Mouse (Mus musculus) lung, postnatal 0 days (tissue): ENCODE data around the gene Rnase10. TPM values are rescaled to one million over a fixed set of nuclear protein-coding genes. Genes with fewer than 3 reads are reported as not detected.
A peak's percentile ranks its signal among the peaks of the same experiment; 100 is the strongest.
"Not testable (repeated sequence)": the region's sequence is repeated elsewhere in the genome, so short reads cannot be mapped to it uniquely, and the experiment has no call there.

Experiments
- ATAC-seq: fragments of 200-750 bp; cut with Nextera tagmentation; 2 replicates; pipeline ENCODE4 v1.8.0; 2017; ENCODE audit warnings: moderate library complexity
- DNase-seq: peaks from one replicate; pipeline ENCODE4 v3.0.0-alpha.2; 2016; ENCODE audit warnings: low spot score
- H3K27ac ChIP-seq: fragments of 300-500 bp; sonication (generic); 2 replicates; pipeline ENCODE4 v1.5.1; 2014; ENCODE audit warnings: antibody characterized with exemption, mild to moderate bottlenecking, low read length, mixed read lengths
- H3K27me3 ChIP-seq: fragments of 300-500 bp; sonication (generic); replicated peaks from 2 replicates; pipeline ENCODE4 v1.6.1; 2014; ENCODE audit warnings: low read length, mixed read lengths; ENCODE audit not compliant: insufficient read depth
- H3K36me3 ChIP-seq: fragments of 300-500 bp; sonication (generic); 2 replicates; pipeline ENCODE4 v1.6.1; 2014; ENCODE audit warnings: low read length, mixed read lengths; ENCODE audit not compliant: insufficient read depth
- H3K4me1 ChIP-seq: fragments of 300-500 bp; sonication (generic); 2 replicates; pipeline ENCODE4 v1.6.1; 2014; ENCODE audit warnings: antibody characterized with exemption, low read depth, low read length, mixed read lengths; ENCODE audit not compliant: insufficient read depth
- H3K4me2 ChIP-seq: fragments of 300-500 bp; sonication (generic); replicated peaks from 2 replicates; pipeline ENCODE4 v1.6.1; 2014; ENCODE audit warnings: low read depth, mild to moderate bottlenecking, low read length, moderate library complexity, mixed read lengths
- H3K4me3 ChIP-seq: fragments of 300-500 bp; sonication (generic); 2 replicates; pipeline ENCODE4 v1.5.1; 2014; ENCODE audit warnings: low read depth, low read length
- H3K9ac ChIP-seq: fragments of 300-500 bp; sonication (generic); replicated peaks from 2 replicates; pipeline ENCODE4 v1.6.1; 2014; ENCODE audit warnings: low read depth, mild to moderate bottlenecking
- H3K9me3 ChIP-seq: fragments of 300-500 bp; sonication (generic); 2 replicates; pipeline ENCODE4 v1.6.1; 2016; ENCODE audit warnings: low read length, mixed read lengths
- CTCF ChIP-seq: IDR thresholded peaks from 2 replicates; pipeline ENCODE4 v1.5.1; 2016; ENCODE audit warnings: antibody characterized with exemption, mild to moderate bottlenecking
- EP300 ChIP-seq: IDR thresholded peaks from 2 replicates; pipeline ENCODE4 v1.6.1; 2016; ENCODE audit warnings: antibody characterized with exemption, mild to moderate bottlenecking, control low read depth
- WGBS: fragments of 180-500 bp; shearing (Covaris S2); extraction: QIAGEN DNeasy Blood & Tissue Kit; methylation state at CpG from one replicate; pipeline ENCODE4 v1.1.7; 2014; 5-methylcytosine and 5-hydroxymethylcytosine counted together
- polyA plus RNA-seq: library from polyadenylated mRNA; unstranded; fragments of >200 nt; fragmentation: Nextera tagmentation; extraction: Ambion mirVana; gene quantifications from 2 replicates; pipeline ENCODE4 v1.2.1, GENCODE M21; 2015

Gene Rnase10
- polyA plus RNA-seq, 1 experiment from 2014 or later = 0.14 TPM

DNA sequence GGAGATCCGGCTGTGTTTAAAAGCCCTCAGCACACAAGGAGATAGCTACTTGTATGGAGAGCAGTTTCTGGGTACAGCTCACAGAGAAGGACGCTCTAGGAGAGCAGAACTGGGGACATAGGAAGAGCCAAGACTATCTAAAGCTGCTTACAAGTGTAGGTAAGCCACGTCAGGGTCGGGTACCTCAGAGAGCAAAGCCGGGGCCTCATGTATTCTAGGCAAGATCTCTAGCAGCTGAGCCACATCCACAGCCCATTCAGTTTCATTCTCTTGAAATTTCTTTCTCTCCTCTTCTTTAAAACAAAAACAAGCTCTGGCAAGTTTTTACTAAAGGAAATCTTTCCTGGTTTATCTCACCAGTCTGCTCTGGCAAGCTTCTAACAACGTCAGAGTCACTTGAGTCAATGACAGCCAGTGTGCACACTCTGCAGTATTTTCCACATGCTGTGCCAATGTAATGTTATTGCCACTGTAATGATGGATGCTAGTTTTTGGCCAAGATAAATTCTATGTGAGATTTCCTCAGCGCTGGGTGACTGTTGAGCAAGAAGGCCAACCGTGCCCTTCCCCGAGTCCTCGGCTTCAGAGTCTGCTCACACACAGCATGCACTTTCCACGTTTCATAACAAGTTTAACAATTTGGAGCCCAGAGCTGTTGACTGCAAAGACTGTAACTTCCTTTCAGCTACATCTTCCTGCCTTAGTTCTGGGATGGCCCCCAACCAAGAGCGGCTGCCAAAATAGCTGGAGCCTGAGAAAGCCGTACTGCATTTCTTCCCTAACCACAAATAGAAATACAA, 563 bp downstream of the Rnase10 start:
- DNase-seq = peak; percentile 93
- Histone ChIP-seq H3K9ac (no peak overlapping the region), H3K4me2 (peak overlapping the region; percentile 23), H3K9me3 (no peaks in the 10 kb centered on the region), H3K36me3 (no peaks in the 10 kb centered on the region), H3K4me1 (peaks cover 5% of the 10 kb centered on the region; the same call in 1 of the 2 replicates), H3K27ac (peak overlapping the region; percentile 81), H3K27me3 (no peaks in the 10 kb centered on the region), H3K4me3 (no peak overlapping the region)
- peak; percentile 95 for ATAC-seq
- 38% methylated on average over 13 of the region's 13 CpGs for WGBS
- TF ChIP-seq CTCF (no peak), EP300 (peak; percentile 77)

DNA sequence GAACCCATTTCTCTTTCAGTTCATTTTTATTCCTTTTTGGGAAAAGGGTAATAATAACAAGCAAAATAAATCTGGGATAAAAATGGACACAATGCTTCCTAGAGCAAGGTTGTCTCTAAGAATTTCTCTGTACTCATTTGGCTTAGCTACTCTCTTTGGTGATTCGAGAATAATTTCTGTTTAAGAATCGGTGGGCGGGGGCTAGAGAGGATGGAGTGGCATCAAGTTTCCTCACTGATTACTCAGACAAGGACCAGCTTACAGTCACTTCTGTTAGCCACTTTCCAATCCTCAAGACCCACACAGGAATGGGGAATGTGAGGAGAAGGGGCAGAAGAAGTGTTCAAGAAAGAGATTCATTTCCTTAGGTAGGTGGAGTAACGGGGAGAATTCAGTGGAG, 1.2 kb downstream of the Rnase10 start:
- Histone ChIP-seq H3K9ac (no peak overlapping the region), H3K4me1 (peaks cover 5% of the 10 kb centered on the region; the same call in 1 of the 2 replicates), H3K9me3 (no peaks in the 10 kb centered on the region), H3K27ac (peak overlapping the region; percentile 43; the same call in 1 of the 2 replicates), H3K36me3 (no peaks in the 10 kb centered on the region), H3K27me3 (no peaks in the 10 kb centered on the region), H3K4me2 (0 out of 2 replicates have a peak overlapping the region, but pooled peaks have one; percentile 5), H3K4me3 (no peak overlapping the region)
- no peak for ATAC-seq
- WGBS = 61% methylated on average over 4 of the region's 4 CpGs
- no peak for TF ChIP-seq EP300
- TF ChIP-seq CTCF = no peak
- no peak for DNase-seq

DNA sequence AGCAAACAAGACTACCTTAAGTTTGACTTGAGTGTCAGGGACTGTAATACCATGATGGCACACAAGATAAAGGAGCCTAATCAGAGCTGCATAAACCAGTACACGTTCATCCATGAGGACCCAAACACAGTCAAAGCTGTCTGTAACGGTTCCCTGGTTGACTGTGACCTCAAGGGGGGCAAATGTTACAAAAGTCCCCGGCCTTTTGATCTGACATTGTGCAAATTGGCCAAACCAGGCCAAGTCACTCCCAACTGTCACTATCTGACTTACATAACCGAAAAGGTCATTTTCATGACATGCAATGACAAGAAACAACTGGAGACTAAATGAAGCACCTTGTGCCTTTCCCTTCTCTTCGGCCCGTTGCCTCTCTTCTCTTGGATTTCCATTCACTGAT, 2.0 kb downstream of the Rnase10 start:
- H3K9ac ChIP-seq = no peak overlapping the region
- peaks cover 5% of the 10 kb centered on the region; the same call in 1 of the 2 replicates for H3K4me1 ChIP-seq
- no peaks in the 10 kb centered on the region for H3K27me3 ChIP-seq
- TF ChIP-seq EP300 (no peak), CTCF (no peak)
- WGBS = 75% methylated on average over 6 of the region's 6 CpGs
- H3K4me3 ChIP-seq = no peak overlapping the region
- DNase-seq (no peak), ATAC-seq (no peak)
- no peak overlapping the region for H3K4me2 ChIP-seq
- no peak overlapping the region for H3K27ac ChIP-seq
- H3K36me3 ChIP-seq = no peaks in the 10 kb centered on the region
- no peaks in the 10 kb centered on the region for H3K9me3 ChIP-seq

DNA sequence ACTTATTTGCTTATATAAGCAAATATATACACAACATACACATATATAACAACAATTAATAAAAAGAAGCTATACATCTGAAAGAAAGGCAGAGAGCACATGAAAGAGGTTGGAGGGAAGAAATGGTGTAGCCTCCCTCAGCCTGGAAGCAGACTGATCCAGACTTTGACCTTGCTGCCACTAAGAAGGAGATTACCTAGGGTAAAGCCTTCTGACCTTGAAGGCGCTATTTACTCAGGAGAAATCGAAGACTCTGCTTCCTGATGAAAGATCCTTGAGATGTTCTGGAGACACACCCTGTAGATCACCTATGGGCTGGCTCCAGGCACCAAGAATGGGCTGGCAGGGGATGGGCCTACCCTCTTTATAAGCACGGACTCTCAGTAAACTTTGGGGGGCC, 7.2 kb downstream of the Rnase10 start:
- H3K4me1 ChIP-seq, DNase-seq, H3K9me3 ChIP-seq, H3K36me3 ChIP-seq, H3K27ac ChIP-seq, H3K9ac ChIP-seq, ATAC-seq, H3K4me2 ChIP-seq, H3K4me3 ChIP-seq, H3K27me3 ChIP-seq: not testable (repeated sequence)
- WGBS = 74% methylated on average over 3 of the region's 3 CpGs

DNA sequence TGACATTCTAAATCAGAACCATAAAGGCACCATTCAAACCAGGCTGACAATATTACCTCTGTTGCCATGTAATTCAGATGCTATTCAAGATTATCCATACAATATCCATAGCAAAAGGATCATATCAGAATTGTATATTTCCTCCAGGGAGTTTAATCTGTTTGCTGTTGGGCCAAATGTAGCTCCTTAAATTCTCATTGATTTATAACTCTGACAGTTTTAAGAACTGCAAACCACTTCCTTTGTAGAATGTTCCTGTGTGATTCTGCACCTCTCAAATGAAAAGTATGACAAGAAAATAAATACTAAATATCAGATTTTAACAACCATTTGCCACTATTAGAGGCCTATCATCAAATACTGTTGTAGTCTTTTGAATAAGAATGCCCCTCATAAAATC, 8.2 kb downstream of the Rnase10 start:
- Histone ChIP-seq H3K4me3 (no peak overlapping the region), H3K4me2 (no peak overlapping the region), H3K36me3 (no peaks in the 10 kb centered on the region), H3K27me3 (no peaks in the 10 kb centered on the region), H3K4me1 (no peaks in the 10 kb centered on the region), H3K9ac (no peak overlapping the region), H3K9me3 (no peaks in the 10 kb centered on the region), H3K27ac (no peak overlapping the region)
- ATAC-seq (no peak), DNase-seq (no peak)
- TF ChIP-seq EP300 (no peak), CTCF (no peak)

DNA sequence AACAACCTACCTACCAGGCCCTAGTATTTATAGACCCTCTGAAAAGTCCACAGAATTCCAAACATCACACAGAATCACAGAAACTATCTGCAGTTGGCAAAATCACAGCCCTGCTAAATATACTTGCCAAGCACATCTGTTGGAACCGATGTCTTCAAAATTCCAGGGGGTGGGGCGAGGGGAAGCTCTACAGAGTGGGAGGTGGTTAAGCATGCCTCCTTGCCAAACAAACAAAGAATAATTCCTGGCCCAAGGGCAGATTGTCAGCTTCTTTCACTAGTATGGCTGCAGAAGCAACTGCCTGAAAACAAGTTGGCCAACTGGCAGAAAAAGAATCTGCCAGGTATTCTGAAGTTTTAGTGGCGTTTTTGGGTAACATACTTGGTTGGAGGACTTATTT, 9.7 kb downstream of the Rnase10 start:
- no peak overlapping the region for H3K27ac ChIP-seq
- TF ChIP-seq CTCF (no peak), EP300 (no peak)
- no peaks in the 10 kb centered on the region for H3K36me3 ChIP-seq
- no peak overlapping the region for H3K9ac ChIP-seq
- no peak overlapping the region for H3K4me3 ChIP-seq
- no peaks in the 10 kb centered on the region for H3K4me1 ChIP-seq
- DNase-seq (peak; percentile 49), ATAC-seq (no peak)
- H3K9me3 ChIP-seq = no peaks in the 10 kb centered on the region
- no peaks in the 10 kb centered on the region for H3K27me3 ChIP-seq
- H3K4me2 ChIP-seq = no peak overlapping the region
- 47% methylated on average over 3 of the region's 3 CpGs for WGBS
